Mouse (Mus musculus) kidney, postnatal 0 days (tissue): Measurements from ENCODE around the gene Ksr1. TPM values are rescaled to one million over a fixed set of nuclear protein-coding genes. Genes with fewer than 3 reads are reported as not detected.

Experiments
- ATAC-seq: fragments of 200-750 bp; cut with Nextera tagmentation; replicated peaks from 2 replicates; pipeline ENCODE4 v1.8.0; 2017; ENCODE audit warnings: low read depth, moderate number of reproducible peaks, moderate TSS enrichment, moderate library complexity; ENCODE audit not compliant: low FRiP score
- DNase-seq: peaks from one replicate; pipeline ENCODE4 v3.0.0-alpha.2; 2016; ENCODE audit warnings: low spot score
- H3K27ac ChIP-seq: fragments of 300-500 bp; sonication (generic); 2 replicates; pipeline ENCODE4 v1.5.1; 2014; ENCODE audit warnings: mild to moderate bottlenecking
- H3K27me3 ChIP-seq: fragments of 300-500 bp; sonication (generic); 2 replicates; pipeline ENCODE4 v1.6.1; 2014; ENCODE audit warnings: low read length, mixed read lengths; ENCODE audit not compliant: insufficient read depth
- H3K36me3 ChIP-seq: fragments of 300-500 bp; sonication (generic); 2 replicates; pipeline ENCODE4 v1.6.1; 2014; ENCODE audit warnings: low read length, mixed read lengths; ENCODE audit not compliant: insufficient read depth
- H3K4me1 ChIP-seq: fragments of 300-500 bp; sonication (generic); replicated peaks from 2 replicates; pipeline ENCODE4 v1.6.1; 2014; ENCODE audit warnings: antibody characterized with exemption, low read length, mixed read lengths; ENCODE audit not compliant: insufficient read depth
- H3K4me2 ChIP-seq: fragments of 300-500 bp; sonication (generic); 2 replicates; pipeline ENCODE4 v1.6.1; 2014; ENCODE audit warnings: mild to moderate bottlenecking, low read length, moderate library complexity, mixed read lengths
- H3K4me3 ChIP-seq: fragments of 300-500 bp; sonication (generic); replicated peaks from 2 replicates; pipeline ENCODE4 v1.5.1; 2014; ENCODE audit warnings: low read depth, low read length
- H3K9ac ChIP-seq: fragments of 300-500 bp; sonication (generic); 2 replicates; pipeline ENCODE4 v1.6.1; 2014; ENCODE audit warnings: low read depth, low read length
- H3K9me3 ChIP-seq: fragments of 300-500 bp; sonication (generic); replicated peaks from 2 replicates; pipeline ENCODE4 v1.6.1; 2016; ENCODE audit warnings: low read length, inconsistent platforms, mixed read lengths
- CTCF ChIP-seq: IDR thresholded peaks from 2 replicates; pipeline ENCODE4 v1.5.1; 2016; ENCODE audit warnings: antibody characterized with exemption, low read depth, mild to moderate bottlenecking, moderate library complexity
- WGBS: fragments of 180-500 bp; shearing (Covaris S2); extraction: QIAGEN DNeasy Blood & Tissue Kit; methylation state at CpG from one replicate; pipeline ENCODE4 v1.1.7; 2014; 5-methylcytosine and 5-hydroxymethylcytosine counted together
- polyA plus RNA-seq: library from polyadenylated mRNA; unstranded; fragments of >200 nt; fragmentation: Nextera tagmentation; extraction: Ambion mirVana; gene quantifications from 2 replicates; pipeline ENCODE4 v1.2.1, GENCODE M21; 2015

Gene Ksr1
- polyA plus RNA-seq, 1 experiment from 2014 or later = 1.8 TPM

DNA sequence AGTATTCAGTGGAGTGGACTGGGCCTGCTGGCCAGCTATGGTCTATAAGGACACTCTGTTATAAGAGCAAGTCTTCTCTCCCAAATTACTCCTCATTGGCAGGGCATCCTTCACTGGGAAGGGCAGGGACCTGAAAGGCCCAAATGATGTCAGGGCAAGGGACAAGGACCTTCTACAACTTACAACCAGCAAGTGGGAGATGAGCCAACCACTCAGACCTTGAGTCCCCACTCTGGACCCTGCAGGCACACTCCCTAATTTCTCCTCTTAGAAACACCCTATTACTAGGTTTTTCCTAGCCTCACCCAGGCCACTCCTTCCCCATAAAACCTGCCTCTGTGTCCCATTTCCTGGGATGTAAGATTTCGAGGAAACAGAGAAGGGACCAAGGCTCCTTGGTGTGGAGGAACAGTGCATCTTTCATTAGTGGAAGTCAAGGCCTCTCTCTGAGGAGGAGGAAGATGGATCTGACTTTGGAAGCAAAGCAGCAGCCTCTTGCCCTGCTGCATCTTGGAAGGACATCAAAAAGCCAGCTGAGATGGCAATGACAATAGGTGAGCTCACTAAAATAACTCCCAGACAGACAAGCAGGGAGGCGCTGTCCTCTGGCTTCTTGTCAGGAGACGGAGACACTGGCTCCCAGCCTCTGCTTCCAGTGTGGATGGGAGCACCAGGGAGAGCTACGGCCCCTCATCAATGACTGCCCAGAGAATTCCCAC is 20.5 kb upstream of the Ksr1 start:
- Histone ChIP-seq H3K27me3 (no peaks in the 10 kb centered on the region), H3K4me2 (no peak overlapping the region), H3K4me1 (no peaks in the 10 kb centered on the region), H3K9ac (no peak overlapping the region), H3K4me3 (no peak overlapping the region), H3K27ac (no peak overlapping the region), H3K36me3 (no peaks in the 10 kb centered on the region), H3K9me3 (no peaks in the 10 kb centered on the region)
- DNase-seq (no peak), ATAC-seq (no peak)
- 73% methylated on average over 4 of the region's 4 CpGs for WGBS
- no peak for TF ChIP-seq CTCF

DNA sequence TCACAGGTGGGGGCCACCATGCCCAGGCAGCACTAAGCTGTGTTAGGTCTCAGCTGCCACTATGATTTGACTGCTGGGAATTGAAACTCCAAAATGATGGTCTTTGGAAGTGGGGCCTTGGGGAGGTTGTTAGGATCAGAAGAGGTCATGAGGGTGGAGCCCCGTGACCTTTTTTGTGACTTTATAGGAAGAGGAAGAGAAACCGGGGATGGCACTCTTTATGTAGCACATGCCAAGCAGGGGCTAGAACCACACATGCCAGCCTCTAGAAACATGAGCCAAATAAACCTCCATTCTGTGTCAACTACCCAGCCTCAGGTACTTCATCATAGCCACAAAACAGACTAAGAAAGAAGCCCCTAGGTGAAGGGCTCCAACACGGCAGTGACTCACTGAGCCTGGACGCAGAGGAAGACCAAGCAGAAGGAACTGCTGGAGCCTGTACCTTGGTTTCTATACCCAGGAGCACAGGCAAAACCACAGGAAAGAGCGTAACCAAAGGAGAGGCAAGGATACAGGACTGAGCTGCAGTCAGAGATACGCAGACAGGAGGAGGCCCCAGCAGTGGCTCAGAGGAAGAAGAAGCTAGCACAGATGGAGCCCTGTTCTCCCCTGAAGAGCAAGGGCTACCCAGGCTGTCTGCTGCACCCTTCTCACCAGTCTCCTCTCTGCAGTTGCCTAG is 15.0 kb upstream of the Ksr1 start:
- Histone ChIP-seq H3K4me1 (no peaks in the 10 kb centered on the region), H3K27ac (no peak overlapping the region), H3K36me3 (no peaks in the 10 kb centered on the region), H3K4me2 (no peak overlapping the region), H3K9ac (no peak overlapping the region), H3K27me3 (no peaks in the 10 kb centered on the region), H3K4me3 (no peak overlapping the region), H3K9me3 (no peaks in the 10 kb centered on the region)
- WGBS = 85% methylated on average over 6 of the region's 6 CpGs
- ATAC-seq = no peak
- TF ChIP-seq CTCF = no peak
- no peak for DNase-seq

DNA sequence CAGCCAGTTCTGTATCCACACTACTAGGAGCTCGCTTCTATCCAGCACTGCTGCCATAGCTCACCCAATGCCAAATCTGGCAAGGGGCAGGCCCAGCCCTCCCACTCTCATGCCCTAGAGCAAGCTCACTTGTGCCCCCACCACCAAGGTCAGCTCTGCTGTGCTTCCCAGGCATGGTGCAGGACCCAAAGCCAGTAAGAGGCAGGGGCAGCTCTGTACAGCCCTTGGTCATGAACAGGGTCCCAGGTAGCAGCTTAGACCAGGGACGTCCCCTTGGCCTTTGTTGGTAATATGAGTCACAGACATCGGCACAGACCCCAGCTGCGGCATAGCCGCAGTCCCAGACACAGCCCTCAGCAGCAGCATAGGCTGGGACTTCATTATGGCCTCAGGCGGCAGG is 13.9 kb upstream of the Ksr1 start:
- WGBS = 74% methylated on average over 6 of the region's 6 CpGs
- no peak for DNase-seq
- Histone ChIP-seq H3K4me3 (no peak overlapping the region), H3K4me1 (no peaks in the 10 kb centered on the region), H3K9ac (no peak overlapping the region), H3K9me3 (no peaks in the 10 kb centered on the region), H3K27me3 (no peaks in the 10 kb centered on the region), H3K4me2 (no peak overlapping the region), H3K36me3 (no peaks in the 10 kb centered on the region), H3K27ac (no peak overlapping the region)
- no peak for ATAC-seq
- no peak for TF ChIP-seq CTCF

DNA sequence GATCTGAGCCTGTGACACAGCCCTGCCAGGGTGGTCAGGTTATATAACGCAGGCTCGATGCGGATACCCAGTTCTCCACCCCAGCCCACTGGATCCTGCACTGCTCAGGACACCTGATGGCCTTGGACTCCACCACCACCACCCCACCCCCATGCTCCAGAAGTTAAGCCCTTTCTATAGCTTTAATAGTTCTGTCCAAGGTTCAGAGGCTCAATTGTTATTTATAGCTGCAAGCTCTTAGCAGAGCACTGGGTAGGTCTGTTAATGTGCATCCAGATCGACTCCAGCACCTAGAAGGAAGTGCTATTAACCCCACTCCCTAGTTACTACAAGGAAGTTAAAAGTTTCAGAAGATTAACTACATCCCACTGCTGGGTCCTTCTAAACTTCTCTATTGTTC is 11.5 kb upstream of the Ksr1 start:
- Histone ChIP-seq H3K4me2 (no peak overlapping the region), H3K4me3 (no peak overlapping the region), H3K4me1 (no peaks in the 10 kb centered on the region), H3K9me3 (no peaks in the 10 kb centered on the region), H3K27me3 (no peaks in the 10 kb centered on the region), H3K36me3 (no peaks in the 10 kb centered on the region), H3K9ac (no peak overlapping the region), H3K27ac (peak overlapping the region; percentile 57)
- ATAC-seq (0 out of 2 replicates have a peak, but pooled peaks have one; percentile 29), DNase-seq (no peak)
- TF ChIP-seq CTCF = no peak
- 65% methylated on average over 4 of the region's 4 CpGs for WGBS

DNA sequence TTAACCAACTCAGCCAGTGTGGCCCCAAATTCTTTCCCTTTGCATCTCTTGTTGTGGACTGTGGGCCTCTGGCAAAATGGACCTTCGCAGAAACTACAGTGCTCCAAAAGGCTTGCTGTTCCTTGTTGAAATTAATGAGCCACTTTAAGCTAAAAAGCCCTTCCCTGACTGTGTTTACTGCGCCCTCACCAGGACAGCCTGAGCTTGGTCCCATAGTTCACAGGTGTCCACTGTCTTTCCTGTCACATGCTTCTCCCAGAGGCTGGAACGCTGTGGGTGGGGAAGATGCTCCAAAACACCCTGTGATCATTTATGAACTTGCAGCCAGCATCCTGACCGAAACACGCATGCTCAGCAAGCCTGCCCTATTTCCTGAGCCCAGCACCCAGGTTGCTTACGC is 9.1 kb upstream of the Ksr1 start:
- no peaks in the 10 kb centered on the region for H3K36me3 ChIP-seq
- H3K9me3 ChIP-seq = no peaks in the 10 kb centered on the region
- H3K4me1 ChIP-seq = no peaks in the 10 kb centered on the region
- no peak overlapping the region for H3K27ac ChIP-seq
- DNase-seq (no peak), ATAC-seq (no peak)
- no peak overlapping the region for H3K4me3 ChIP-seq
- TF ChIP-seq CTCF = peak; percentile 40; the same call in 1 of the 2 replicates
- no peaks in the 10 kb centered on the region for H3K27me3 ChIP-seq
- no peak overlapping the region for H3K4me2 ChIP-seq
- H3K9ac ChIP-seq = no peak overlapping the region
- WGBS = 61% methylated on average over 6 of the region's 6 CpGs

DNA sequence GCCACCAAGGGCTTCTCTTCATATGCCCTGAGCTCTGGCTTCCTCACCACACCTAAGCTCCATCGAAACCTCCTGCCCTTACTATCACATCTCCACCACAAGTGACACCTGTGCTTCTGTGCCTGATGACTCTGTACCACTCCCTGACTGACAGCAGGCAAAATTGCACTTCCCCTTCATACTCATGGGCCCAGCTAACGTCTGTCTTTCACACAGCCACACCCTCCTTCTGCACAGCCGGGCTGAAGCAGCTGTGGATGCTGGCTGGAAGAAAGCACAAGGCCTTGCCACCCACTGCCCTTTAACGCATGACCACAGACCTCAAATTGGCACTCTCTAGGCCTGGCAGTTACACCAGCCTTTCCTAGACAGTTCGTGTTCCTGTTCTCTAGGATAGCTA is 6.5 kb upstream of the Ksr1 start:
- H3K9ac ChIP-seq = no peak overlapping the region
- no peak overlapping the region for H3K4me3 ChIP-seq
- DNase-seq (no peak), ATAC-seq (no peak)
- no peak overlapping the region for H3K27ac ChIP-seq
- H3K36me3 ChIP-seq = no peaks in the 10 kb centered on the region
- no peaks in the 10 kb centered on the region for H3K27me3 ChIP-seq
- H3K4me2 ChIP-seq = no peak overlapping the region
- no peaks in the 10 kb centered on the region for H3K4me1 ChIP-seq
- no peaks in the 10 kb centered on the region for H3K9me3 ChIP-seq
- whole genome bisulfite sequencing = 61% methylated on average over 5 of the region's 5 CpGs
- TF ChIP-seq CTCF = no peak
